Mouse (Mus musculus): ENCODE data around the gene Pcolce.

DNA sequence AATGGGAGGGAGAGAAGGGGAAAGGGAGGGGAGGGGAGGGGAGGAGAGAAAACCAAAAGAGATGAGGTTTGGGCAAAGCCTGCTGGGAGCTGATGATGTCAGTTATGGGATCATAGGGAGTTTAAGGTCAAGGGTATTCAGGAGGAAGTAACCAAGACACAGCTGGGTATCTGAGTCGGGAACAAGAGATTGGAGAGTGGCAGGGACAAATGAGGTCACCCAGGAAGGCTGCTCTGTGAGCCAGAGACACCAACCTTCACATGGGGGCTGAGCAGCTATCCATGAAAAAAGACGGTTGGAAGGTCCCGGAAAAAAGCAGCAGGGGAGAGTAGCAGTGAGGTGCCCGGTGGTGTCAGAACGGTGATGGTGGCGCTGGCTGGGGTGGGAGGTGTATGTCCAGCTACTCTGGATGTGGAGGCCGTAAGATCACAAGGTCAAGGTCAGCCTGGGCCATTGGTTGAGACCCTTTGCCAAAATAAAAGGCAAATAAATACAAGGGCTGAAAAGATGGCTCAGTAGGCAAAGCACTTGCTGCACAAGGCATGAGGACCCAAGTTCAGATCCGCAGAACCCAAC, 45.3 kb downstream of the Pcolce start:
- no peak for TF ChIP-seq CTCF (IDR thresholded peaks at IDR 0.05; ENCODE audit: low read depth)
- no peak for TF ChIP-seq EP300 (IDR thresholded peaks at IDR 0.05; ENCODE audit: low read depth)
